Mouse (Mus musculus) heart, postnatal 0 days (tissue): ENCODE measurements around the gene Hgfac.

Experiments used
- CTCF ChIP-seq: IDR thresholded peaks from 2 replicates; pipeline ENCODE4 v1.5.1; 2016; ENCODE audit warnings: antibody characterized with exemption, control low read depth, low read depth
- EP300 ChIP-seq: IDR thresholded peaks from 2 replicates; pipeline ENCODE4 v1.6.1; 2016; ENCODE audit warnings: antibody characterized with exemption, low read depth

- TF ChIP-seq CTCF (no peak), EP300 (no peak)
These were observed 31.9 kb downstream of the Hgfac start for GRCm38 (mm10) chr5:35073235-35073634.
